Mouse (Mus musculus): ENCODE data around the gene Krtap14.

DNA sequence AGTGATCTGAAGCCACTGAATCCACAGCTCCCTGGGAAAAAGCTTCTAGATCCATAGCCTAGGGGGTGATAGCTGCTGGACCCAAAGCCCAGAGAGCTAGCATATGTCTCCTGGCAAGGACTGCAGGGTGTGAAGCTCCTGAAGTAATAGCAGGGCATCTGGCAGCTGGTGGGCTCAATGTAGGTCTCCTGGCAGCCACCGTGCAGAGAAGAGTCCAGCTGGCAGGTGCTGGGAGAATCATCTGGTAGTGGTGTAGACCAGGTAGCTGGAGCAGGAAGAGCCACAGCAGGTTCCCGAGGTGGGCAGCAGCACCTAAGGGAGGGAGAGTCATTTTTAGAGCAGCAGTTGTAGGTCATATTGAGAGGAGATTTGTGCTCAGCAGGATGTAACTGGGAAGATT lies 14.1 kb downstream of the Krtap14 start, which contains the start of gene Gm20741:
- no peak for TF ChIP-seq CTCF (IDR thresholded peaks at IDR 0.05; ENCODE audit: extremely low read depth, insufficient read depth, insufficient read length, insufficient replicate concordance)
- no peak for TF ChIP-seq POLR2A (IDR thresholded peaks at IDR 0.05; ENCODE audit: low read depth, low read length)
